In the genomic region with DNA sequence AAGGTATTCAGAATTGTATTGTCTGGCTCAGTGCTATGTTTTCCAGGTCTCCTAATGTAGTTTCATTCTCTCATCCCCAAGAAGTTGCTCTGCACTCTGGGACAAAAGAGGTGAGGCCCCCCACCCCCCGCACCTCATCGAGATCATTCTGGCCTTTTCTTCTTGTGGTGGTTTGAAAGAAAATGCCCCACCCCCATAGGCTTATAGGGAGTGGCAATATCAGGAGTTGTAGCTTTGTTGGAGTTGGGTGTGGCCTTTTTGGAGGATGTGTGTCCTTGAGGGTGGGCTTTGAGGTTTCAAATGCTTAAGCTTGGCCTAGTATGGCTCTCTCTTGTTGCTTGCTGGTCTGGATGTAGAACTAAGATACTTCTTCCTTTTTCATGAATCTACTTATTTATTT, we compare ENCODE assay signal across 33 mouse cellular contexts.
"Had no signal": no experiment of that assay in that cellular context is flagged by ENCODE, and none has a peak within 500 bp of the region (broad histone marks: within the 10 kb centered on the region; RNA-seq: fewer than 3 reads in every experiment).

No protein-coding gene starts in this region.

- H3K9ac ChIP-seq: heart, embryonic 13.5 days; heart, embryonic 15.5 days; hindbrain, embryonic 12.5 days; hindbrain, embryonic 13.5 days; hindbrain, embryonic 14.5 days; hindbrain, embryonic 15.5 days; intestine, embryonic 15.5 days; kidney, embryonic 15.5 days had no signal

- ATAC-seq: hindbrain, embryonic 16.5 days; hindbrain, postnatal 0 days; inflammation-experienced regulatory T-cells, adult 6 months; intestine, embryonic 15.5 days; intestine, embryonic 16.5 days; intestine, postnatal 0 days had no signal

- H3K27ac ChIP-seq: heart, embryonic 13.5 days; heart, embryonic 15.5 days; hindbrain, embryonic 10.5 days; hindbrain, embryonic 12.5 days; hindbrain, embryonic 13.5 days; hindbrain, embryonic 14.5 days; hindbrain, embryonic 15.5 days; hindbrain, postnatal 0 days; intestine, embryonic 15.5 days; kidney, embryonic 15.5 days; kidney, postnatal 0 days; layer of hippocampus, adult 2 months; left cerebral cortex, adult 2 months had no signal

- H3K36me3 ChIP-seq: heart, embryonic 13.5 days; heart, embryonic 15.5 days; hindbrain, embryonic 10.5 days; hindbrain, embryonic 12.5 days; hindbrain, embryonic 13.5 days; hindbrain, embryonic 15.5 days; intestine, embryonic 15.5 days; kidney, embryonic 15.5 days had no signal

- H3K4me3 ChIP-seq: heart, embryonic 13.5 days; heart, embryonic 15.5 days; hindbrain, embryonic 10.5 days; hindbrain, embryonic 12.5 days; hindbrain, embryonic 13.5 days; hindbrain, embryonic 15.5 days; intestine, embryonic 15.5 days; kidney, embryonic 15.5 days; layer of hippocampus, adult 2 months; left cerebral cortex, adult 2 months had no signal

- H3K9me3 ChIP-seq: heart, embryonic 13.5 days; heart, embryonic 15.5 days; hindbrain, embryonic 10.5 days; hindbrain, embryonic 12.5 days; hindbrain, embryonic 13.5 days; hindbrain, embryonic 15.5 days; intestine, embryonic 15.5 days; kidney, embryonic 15.5 days had no signal

- H3K4me1 ChIP-seq: heart, embryonic 13.5 days; heart, embryonic 15.5 days; hindbrain, embryonic 10.5 days; hindbrain, embryonic 12.5 days; hindbrain, embryonic 13.5 days; hindbrain, embryonic 15.5 days; intestine, embryonic 15.5 days; kidney, embryonic 15.5 days had no signal

- DNase-seq: heart, postnatal 10 days; heart, postnatal 14 days; heart, postnatal 36 days; heart, postnatal 4 days; kidney, adult 11 months; kidney, adult 18-20 months; kidney, adult 2 months; kidney, adult 8-10 months; kidney, adult 9 months; kidney, postnatal 10 days; kidney, postnatal 14 days; kidney, postnatal 25 days; kidney, postnatal 36 days; kidney, postnatal 4 days; layer of hippocampus, adult 9-11 months; layer of hippocampus, postnatal 36 days had no signal
